Mouse (Mus musculus): ENCODE measurements around the gene Polg2.

DNA sequence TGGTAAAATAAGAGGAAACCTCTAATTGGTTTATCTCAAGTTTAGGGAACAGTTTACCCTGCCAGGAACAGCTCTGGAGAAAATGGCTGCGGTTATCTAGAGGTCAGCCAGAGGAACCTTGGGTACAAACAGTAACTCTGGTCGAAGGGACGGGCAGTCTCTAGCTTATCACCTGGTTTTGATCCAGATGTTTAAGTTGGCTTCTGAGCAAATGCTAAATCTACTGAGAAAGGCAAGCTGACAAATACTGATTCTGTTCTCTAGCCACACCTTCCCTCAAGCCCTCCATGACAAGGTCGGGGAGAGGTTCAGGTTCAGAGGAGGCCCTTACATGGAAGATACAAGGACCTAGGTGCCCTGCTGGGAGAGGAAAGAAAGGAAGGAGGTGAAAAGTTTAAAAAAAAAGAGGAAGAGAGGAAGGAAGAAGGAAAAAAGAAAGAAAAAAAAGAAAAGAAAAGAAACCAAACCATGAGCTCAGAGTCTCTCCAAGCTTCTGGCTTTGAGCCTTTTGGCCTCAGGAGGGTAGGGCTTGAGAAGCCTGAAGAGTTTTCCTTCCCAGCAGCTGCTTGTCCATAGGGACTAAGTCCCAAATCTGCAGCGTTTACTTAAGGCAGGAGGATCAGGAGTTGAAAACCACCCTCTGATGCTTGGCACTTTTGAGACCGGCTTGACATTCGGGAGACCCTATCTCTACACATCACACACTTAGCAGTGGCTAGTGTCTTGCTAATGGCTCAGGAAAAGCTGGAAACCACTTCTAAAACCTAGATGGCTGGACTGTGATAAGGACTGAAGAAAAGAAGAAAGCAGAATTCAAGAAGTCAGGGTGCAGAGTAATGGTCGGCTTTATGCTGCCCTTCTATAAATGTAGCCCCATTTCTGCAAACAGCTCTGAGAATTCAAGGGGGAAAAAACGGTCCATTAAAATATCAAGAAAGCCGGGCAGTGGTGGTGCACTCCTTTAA lies 50.7 kb downstream of the Polg2 start:
- no peak for TF ChIP-seq CTCF (IDR thresholded peaks at IDR 0.05; ENCODE audit: low read depth)
- TF ChIP-seq EP300 (IDR thresholded peaks at IDR 0.05; ENCODE audit: low read depth): 0 out of 2 replicates have a peak, but pooled peaks have one; percentile 19

Measured in liver, postnatal 0 days (tissue).